Mouse (Mus musculus) thymus, adult 2 months (tissue): ENCODE data around the gene Inpp5f.

Source experiments
- CTCF ChIP-seq: fragments of 200-500 bp; IDR thresholded peaks from 2 replicates; pipeline ENCODE4 v1.5.1; 2012; ENCODE audit warnings: mild to moderate bottlenecking, control low read depth, low read length, moderate library complexity, borderline replicate concordance; ENCODE audit not compliant: control insufficient read depth, poor library complexity, insufficient read depth; ENCODE audit errors: extremely low read depth
- POLR2A ChIP-seq: fragments of 200-500 bp; IDR thresholded peaks from 2 replicates; pipeline ENCODE4 v1.6.1; 2012; ENCODE audit warnings: mild to moderate bottlenecking, low read length, control low read depth, moderate library complexity; ENCODE audit not compliant: control insufficient read depth, poor library complexity, insufficient read depth; ENCODE audit errors: extremely low read depth

- no peak for TF ChIP-seq POLR2A
- no peak for TF ChIP-seq CTCF
Observed at GRCm38 (mm10) chr7:128690796-128691195, 79.7 kb downstream of the Inpp5f start.
